Mouse (Mus musculus): ENCODE data around the gene Ryr1. TPM values are rescaled to one million over a fixed set of nuclear protein-coding genes. Genes with fewer than 3 reads are reported as not detected.

The Ryr1 gene
- polyA plus RNA-seq (2015; fragmentation: Nextera tagmentation; extraction: Ambion mirVana) = 8.5 and 9.0 TPM in 2 replicates

DNA sequence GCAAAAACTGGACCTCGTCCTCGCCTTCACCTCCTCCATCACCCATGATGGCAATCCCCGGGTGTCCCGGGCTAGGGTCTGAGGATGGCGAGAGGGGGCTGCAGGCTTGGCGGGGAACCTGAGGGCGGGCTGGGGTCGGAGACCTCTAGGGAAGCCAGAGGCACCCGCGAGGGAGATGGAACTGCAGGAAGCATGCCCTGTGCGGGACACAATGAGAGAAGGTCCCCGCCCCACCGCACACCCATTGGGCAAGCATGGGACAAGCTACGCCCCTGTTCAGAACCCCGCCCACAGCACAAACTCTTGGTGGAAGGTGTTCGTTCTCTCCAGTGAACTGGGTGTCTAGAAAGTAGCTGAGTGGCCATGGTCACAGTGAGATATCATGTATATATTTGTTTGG, at the start of gene Ryr1:
TSS of gene Ryr1 (minus strand) at position 210 of the 400 bp plus-strand sequence.
- Histone ChIP-seq H3K9me3 (no peaks in the 10 kb centered on the region), H3K4me3 (replicated peaks) (peak within 1 kb of the TSS; percentile 33), H3K4me1 (replicated peaks) (peaks cover 9% of the 10 kb centered on the region), H3K27me3 (peaks cover 19% of the 10 kb centered on the region), H3K4me2 (replicated peaks) (peak within 1 kb of the TSS; percentile 59), H3K9ac (replicated peaks) (peak within 1 kb of the TSS; percentile 56; the same call in 1 of the 2 replicates), H3K36me3 (no peaks in the 10 kb centered on the region), H3K27ac (no peak within 1 kb of the TSS)
- peak; percentile 81 for ATAC-seq
- under 1% methylated on average over 16 of the region's 16 CpGs for WGBS

DNA sequence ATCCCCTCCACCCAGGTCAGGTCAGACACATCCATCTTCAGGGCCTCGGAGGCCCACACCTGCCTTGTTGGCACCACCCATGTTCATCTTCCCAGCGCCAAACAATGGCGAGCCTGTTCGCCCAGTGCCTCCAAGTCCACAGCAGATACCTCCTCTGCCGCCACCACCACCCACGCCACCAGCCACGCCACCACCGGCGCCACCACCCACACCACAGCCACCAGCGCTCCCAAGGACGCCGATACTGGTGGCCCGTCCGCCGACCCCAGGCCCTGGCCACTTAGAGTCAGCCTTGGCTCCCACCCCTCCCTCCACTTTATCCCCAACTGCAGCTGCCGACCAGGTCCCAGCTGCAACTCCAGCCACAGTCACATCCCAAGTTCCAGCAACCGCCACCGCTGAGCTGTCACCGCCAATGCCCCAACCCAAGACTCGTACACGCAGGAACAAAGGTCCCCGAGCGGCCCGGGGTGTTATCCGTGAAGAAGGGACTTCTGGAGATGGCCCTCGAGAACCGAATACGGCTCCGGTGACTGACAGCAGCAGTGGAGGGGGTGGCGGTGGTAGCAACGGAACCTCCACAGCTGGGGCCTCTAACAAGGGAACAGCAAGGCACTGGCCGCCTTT, 47.5 kb upstream of the Ryr1 start:
- WGBS = 30% methylated on average over 32 of the region's 32 CpGs
- Histone ChIP-seq H3K4me1 (replicated peaks) (peaks cover 39% of the 10 kb centered on the region), H3K27me3 (peaks cover 47% of the 10 kb centered on the region), H3K9me3 (no peaks in the 10 kb centered on the region), H3K27ac (no peak overlapping the region), H3K4me3 (replicated peaks) (no peak overlapping the region), H3K36me3 (peaks cover 46% of the 10 kb centered on the region), H3K9ac (replicated peaks) (0 out of 2 replicates have a peak overlapping the region, but pooled peaks have one; percentile 48), H3K4me2 (replicated peaks) (0 out of 2 replicates have a peak overlapping the region, but pooled peaks have one; percentile 66)
- no peak for ATAC-seq

DNA sequence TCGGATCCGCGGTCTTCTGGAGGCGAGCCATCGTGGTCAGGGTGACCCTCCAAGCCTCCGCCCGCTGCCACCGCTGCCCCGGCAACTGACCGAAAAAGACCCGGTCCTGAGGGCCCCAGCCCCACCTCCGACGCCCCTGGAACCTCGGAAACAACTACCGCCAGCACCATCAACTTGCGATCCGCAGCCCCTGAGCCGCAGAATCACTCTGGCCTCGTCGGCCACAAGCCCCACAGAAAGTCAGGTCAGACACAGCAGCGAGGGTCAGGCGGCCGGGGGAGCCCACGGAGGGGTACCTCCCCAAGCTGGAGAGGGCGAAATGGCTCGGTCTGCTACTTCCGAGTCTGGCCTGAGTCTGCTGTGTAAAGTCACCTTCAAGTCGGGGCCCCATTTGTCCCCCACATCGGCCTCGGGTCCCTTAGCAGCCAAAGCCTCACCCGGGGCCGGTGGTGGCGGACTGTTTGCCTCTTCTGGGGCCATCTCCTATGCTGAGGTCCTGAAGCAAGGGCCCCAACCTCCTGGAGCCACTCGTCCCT, 46.7 kb upstream of the Ryr1 start:
- Histone ChIP-seq H3K4me2 (replicated peaks) (peak overlapping the region; percentile 66), H3K4me3 (replicated peaks) (peak overlapping the region; percentile 67), H3K9me3 (no peaks in the 10 kb centered on the region), H3K36me3 (peaks cover 42% of the 10 kb centered on the region), H3K27me3 (peaks cover 47% of the 10 kb centered on the region), H3K4me1 (replicated peaks) (peaks cover 44% of the 10 kb centered on the region), H3K9ac (replicated peaks) (peak overlapping the region; percentile 48), H3K27ac (no peak overlapping the region)
- ATAC-seq = no peak
- 5% methylated on average over 34 of the region's 34 CpGs for WGBS

DNA sequence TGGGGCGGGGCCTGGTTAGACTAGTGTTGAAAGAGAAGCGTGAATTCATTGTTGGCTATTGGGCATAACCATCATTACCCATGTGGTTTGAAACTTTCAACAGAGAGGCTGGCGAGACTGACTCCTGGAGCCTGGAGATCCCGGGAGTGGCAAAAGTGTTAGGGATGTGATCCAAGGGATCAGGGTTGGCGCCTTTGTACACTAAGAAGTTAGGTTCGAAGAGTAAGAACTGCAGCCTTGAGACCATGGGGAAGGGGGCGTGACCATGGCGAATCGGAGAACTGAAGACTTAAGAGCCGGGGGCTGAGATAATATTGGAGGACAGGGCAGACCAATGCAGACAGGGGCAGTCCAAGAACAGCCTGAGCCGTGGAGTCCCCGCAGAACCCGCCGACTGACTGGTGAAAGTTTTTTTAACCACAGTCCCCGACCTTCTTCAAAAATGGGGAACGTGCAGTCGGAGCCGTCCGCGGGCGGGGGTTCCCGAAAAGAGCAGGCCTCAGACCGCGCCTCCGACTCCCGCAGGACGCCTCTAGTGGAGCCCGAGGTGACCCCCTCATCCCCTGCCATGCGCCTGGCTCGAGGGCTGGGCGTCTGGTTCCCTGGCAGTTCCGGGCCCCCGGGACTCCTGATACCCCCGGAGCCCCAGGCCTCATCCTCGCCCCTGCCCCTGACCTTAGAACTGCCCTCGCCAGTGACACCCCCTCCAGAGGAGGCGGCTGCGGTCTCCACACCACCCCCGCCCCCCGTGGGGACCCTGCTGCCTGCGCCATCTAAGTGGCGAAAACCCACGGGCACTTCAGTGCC, 46.0 kb upstream of the Ryr1 start:
- WGBS = 1% methylated on average over 43 of the region's 43 CpGs
- ATAC-seq = no peak
- Histone ChIP-seq H3K4me1 (replicated peaks) (peaks cover 44% of the 10 kb centered on the region), H3K27ac (no peak overlapping the region), H3K4me3 (replicated peaks) (peak overlapping the region; percentile 67), H3K36me3 (peaks cover 39% of the 10 kb centered on the region), H3K9ac (replicated peaks) (peak overlapping the region; percentile 48), H3K27me3 (peaks cover 47% of the 10 kb centered on the region), H3K9me3 (no peaks in the 10 kb centered on the region), H3K4me2 (replicated peaks) (peak overlapping the region; percentile 66)

DNA sequence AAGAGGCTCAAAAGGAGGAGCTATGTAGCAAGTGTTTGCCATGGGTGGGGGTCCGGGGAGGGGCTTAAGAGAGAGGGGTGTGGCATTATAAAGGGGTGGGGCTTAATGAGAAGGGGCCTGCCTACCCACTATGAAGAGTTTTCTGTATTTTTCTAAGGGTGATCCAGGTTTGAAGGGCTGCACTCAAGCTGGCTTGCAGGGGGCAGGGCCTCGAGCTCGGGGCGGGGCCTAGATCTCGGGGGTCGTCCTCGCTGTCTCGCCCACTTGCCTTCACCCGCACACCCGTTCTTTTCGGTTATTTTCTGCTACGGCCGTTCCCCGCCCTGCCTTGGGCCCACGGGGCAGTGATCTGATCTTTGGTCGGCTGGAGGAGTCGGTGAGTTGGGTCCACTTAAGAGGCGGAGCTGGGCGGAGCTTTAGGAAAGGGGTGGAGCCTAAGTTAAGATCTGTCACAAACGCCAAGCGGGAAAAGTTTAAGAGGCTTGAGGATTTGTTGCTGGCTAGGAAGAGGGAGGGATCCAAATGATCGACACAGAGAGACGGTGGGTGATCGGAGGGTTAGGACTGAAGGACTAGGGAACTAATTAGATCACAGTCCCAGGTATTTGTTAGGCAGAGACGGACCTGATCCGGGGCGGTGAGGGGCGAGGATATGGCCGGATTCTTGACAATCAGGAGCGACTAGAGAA, 45.2 kb upstream of the Ryr1 start, which contains the start of the genes Ggn and Spred3:
TSS of gene Ggn (plus strand) at position 145 of the 689 bp plus-strand sequence.
TSS of gene Spred3 (minus strand) at position 346 of the 689 bp plus-strand sequence.
- Histone ChIP-seq H3K4me3 (replicated peaks) (peak within 1 kb of the TSS; percentile 67), H3K9me3 (no peaks in the 10 kb centered on the region), H3K9ac (replicated peaks) (peak within 1 kb of the TSS; percentile 70), H3K27me3 (peaks cover 47% of the 10 kb centered on the region), H3K27ac (peak within 1 kb of the TSS; percentile 87), H3K36me3 (peaks cover 31% of the 10 kb centered on the region), H3K4me2 (replicated peaks) (peak within 1 kb of the TSS; percentile 66), H3K4me1 (replicated peaks) (peaks cover 44% of the 10 kb centered on the region)
- ATAC-seq = peak; percentile 44
- WGBS = under 1% methylated on average over 30 of the region's 30 CpGs

DNA sequence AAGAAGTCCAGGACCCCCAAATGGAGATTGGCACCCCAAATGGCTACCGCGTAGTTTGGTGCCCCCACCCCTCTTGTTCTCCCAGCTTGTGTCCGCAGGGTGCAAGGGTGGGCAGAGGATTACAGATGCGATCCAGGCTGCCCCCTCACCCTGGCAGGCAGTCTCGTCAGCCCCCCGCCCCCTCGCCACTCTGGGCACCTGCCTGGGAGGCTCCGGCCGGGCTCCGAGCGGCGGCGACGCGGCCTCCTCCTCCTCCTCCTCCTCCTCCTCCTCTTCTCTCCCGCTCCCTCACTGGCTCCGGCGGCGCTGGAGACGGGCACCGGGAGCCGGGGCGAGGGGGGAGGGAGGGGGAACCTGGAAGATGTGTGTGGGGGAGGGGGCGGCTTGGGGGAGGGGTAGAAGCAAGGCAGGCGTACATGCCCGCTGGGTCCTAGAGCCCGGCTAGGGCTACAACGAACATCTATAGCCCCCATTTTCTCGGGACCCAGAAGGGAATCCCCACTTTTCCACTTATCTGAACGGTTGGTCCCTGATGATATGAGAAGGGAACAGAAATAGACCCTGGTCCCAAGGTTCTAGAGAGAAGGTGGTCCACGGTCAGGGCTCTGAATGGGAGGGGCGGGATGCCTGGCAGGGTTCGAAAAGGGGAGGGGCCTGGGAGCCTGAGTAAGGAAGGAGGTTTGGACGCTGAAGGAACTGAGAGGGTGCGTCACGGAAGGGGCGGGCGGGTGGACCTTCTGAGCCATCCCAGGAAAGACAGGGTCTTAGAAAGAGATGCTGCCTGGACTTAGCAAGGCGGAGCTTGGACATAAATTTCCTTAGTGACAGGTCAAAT, 44.5 kb upstream of the Ryr1 start:
- ATAC-seq = peak; percentile 76
- H3K27me3 ChIP-seq = peaks cover 39% of the 10 kb centered on the region
- H3K36me3 ChIP-seq = peaks cover 24% of the 10 kb centered on the region
- H3K9me3 ChIP-seq = no peaks in the 10 kb centered on the region
- under 1% methylated on average over 31 of the region's 39 CpGs for WGBS
- peak overlapping the region; percentile 70 for H3K9ac ChIP-seq (replicated peaks)
- peaks cover 44% of the 10 kb centered on the region for H3K4me1 ChIP-seq (replicated peaks)
- peak overlapping the region; percentile 67 for H3K4me3 ChIP-seq (replicated peaks)
- peak overlapping the region; percentile 87 for H3K27ac ChIP-seq
- peak overlapping the region; percentile 66 for H3K4me2 ChIP-seq (replicated peaks)

DNA sequence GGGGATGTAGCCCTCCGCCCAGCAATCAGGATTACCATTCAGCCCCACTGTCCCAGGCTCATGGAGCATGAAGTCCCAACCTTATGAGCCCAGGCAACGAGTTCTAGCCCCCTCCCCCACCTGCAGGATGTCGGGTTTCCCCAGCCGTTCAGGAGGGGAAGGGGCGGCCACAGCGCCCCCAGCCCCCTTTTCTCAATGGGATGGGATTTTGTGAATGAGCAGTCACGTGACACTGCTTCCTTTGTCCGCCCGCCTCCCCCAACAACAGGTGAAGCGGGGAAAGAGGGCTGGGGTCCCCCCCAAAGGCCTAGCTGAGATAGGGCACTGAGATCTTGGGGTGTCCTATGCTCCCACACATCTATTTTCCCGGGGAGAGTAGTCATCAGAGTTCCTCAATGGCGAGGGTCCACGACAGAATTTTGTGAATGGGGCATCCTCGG, 43.8 kb upstream of the Ryr1 start:
- Histone ChIP-seq H3K9ac (replicated peaks) (peak overlapping the region; percentile 70), H3K4me1 (replicated peaks) (peaks cover 44% of the 10 kb centered on the region), H3K27ac (peak overlapping the region; percentile 87), H3K27me3 (peaks cover 33% of the 10 kb centered on the region), H3K9me3 (no peaks in the 10 kb centered on the region), H3K4me2 (replicated peaks) (peak overlapping the region; percentile 66), H3K36me3 (peaks cover 17% of the 10 kb centered on the region), H3K4me3 (replicated peaks) (peak overlapping the region; percentile 67)
- ATAC-seq = peak; percentile 25
- WGBS = 1% methylated on average over 14 of the region's 14 CpGs

DNA sequence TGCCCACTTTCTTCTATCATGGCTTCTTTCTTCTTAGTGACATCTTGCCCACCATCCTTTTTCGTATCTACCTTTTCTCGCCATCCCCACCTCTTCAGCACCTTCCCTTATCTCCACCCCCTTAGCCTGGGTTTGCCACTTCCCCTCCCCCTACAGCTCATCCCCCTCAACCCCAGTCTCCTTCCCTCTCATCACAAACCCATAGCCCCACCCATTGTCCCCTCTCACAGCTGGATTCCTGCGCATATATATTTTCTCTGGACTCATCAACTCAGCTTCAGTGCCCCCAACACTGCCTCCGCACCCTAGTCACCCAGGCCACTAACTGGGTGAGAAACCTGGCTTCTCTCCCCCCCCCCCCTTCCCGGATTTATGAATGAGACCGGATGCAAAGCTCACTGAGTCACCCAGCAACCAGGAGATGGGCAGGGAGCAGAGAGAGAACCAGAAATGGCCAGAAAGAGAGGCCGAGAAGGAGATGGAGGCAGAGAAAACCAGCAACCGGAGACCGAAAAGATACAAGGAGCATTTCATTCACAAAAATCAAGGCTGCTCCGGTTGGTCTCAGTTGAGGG, 43.2 kb upstream of the Ryr1 start:
- H3K36me3 ChIP-seq = peaks cover 11% of the 10 kb centered on the region
- ATAC-seq = 0 out of 2 replicates have a peak, but pooled peaks have one; percentile 0
- H3K4me3 ChIP-seq (replicated peaks) = peak overlapping the region; percentile 67
- peak overlapping the region; percentile 87 for H3K27ac ChIP-seq
- peak overlapping the region; percentile 66 for H3K4me2 ChIP-seq (replicated peaks)
- H3K27me3 ChIP-seq = peaks cover 27% of the 10 kb centered on the region
- peaks cover 44% of the 10 kb centered on the region for H3K4me1 ChIP-seq (replicated peaks)
- WGBS = 4% methylated on average over 10 of the region's 10 CpGs
- peak overlapping the region; percentile 70 for H3K9ac ChIP-seq (replicated peaks)
- no peaks in the 10 kb centered on the region for H3K9me3 ChIP-seq

DNA sequence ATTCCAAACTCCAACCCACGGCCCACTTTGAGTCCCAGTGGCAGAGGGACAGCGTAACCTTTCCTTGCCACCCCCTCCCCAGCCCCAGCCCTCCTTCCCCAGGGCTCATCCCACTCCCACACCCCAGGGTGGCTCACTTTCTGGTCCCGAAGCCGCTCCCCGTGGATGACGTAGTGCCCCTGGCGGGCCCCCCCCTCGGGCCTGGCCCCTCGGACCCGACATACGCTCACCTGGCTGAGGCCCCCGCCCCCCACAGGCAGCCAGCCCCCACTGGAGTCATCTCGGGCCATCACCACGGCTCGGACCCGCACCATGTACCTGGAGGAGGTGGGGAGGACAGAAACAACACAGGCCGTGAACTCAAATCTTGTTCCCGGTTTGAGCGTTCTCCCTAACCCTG, 42.7 kb upstream of the Ryr1 start:
- Histone ChIP-seq H3K36me3 (peaks cover 9% of the 10 kb centered on the region), H3K27ac (no peak overlapping the region), H3K9ac (replicated peaks) (peak overlapping the region; percentile 70), H3K27me3 (peaks cover 21% of the 10 kb centered on the region), H3K4me3 (replicated peaks) (peak overlapping the region; percentile 67), H3K4me2 (replicated peaks) (peak overlapping the region; percentile 66), H3K9me3 (no peaks in the 10 kb centered on the region), H3K4me1 (replicated peaks) (peaks cover 44% of the 10 kb centered on the region)
- ATAC-seq = no peak
- 10% methylated on average over 19 of the region's 19 CpGs for WGBS

DNA sequence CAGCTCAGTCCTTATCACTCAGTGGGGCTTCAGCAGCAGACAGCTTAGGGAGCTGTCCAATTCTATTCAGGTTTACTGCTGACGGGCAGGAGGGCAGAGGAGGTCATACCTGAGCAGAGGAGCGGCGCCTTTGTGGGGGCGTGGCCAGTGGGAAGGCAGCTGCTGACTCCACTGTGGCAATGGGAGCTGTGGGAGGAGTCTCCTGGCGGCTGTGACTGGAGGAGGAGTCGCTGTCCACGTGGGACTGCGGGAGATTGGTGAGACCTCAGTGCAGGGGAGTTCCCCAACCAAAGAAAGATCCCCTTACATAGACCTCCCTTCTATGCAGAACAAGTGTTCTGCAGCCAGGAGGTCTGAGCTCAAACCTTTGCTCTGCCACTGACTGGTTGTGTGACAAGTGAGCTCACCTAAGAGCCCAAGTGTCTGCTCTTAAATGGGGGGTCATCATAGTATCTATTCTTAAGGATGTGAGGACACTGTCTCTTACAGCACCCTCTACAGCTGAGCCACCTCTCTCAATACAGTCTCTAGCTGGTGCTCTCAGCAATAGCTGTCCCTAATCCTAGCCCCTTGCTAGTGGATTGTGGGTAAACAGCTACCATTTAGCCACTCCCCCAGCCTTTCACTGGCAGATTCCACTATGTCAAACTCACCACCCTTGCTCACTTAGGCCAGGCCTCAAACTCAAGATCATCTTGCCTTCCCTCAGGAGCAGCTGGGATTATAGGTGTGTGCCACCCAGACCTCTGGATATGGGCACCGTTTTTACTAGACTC, 38.0 kb upstream of the Ryr1 start:
- Histone ChIP-seq H3K9me3 (no peaks in the 10 kb centered on the region), H3K27ac (no peak overlapping the region), H3K36me3 (peaks cover 29% of the 10 kb centered on the region), H3K27me3 (peaks cover 23% of the 10 kb centered on the region), H3K4me2 (replicated peaks) (no peak overlapping the region), H3K9ac (replicated peaks) (no peak overlapping the region), H3K4me1 (replicated peaks) (peaks cover 9% of the 10 kb centered on the region), H3K4me3 (replicated peaks) (no peak overlapping the region)
- no peak for ATAC-seq
- 17% methylated on average over 9 of the region's 9 CpGs for WGBS

All from midbrain, embryonic 13.5 days (tissue).